Comparison of ENCODE assay signal across 8 mouse cellular contexts in genomic region chr7:75118022-75118673, GRCm38 (mm10).
DNase-seq lines count a peak whose midpoint lies in the region; TF ChIP-seq lines count a peak whose summit lies in the region.

No protein-coding gene starts in this region.

- H3K4me3 ChIP-seq in gastrocnemius, adult 2 months, result peak overlapping the region; percentile 57
- peak overlapping the region; percentile 25 for H3K4me3 ChIP-seq in heart, adult 2 months
- H3K4me3 ChIP-seq in lung, adult 2 months (replicated peaks; ENCODE audit: extremely low read depth, low read depth, low read length), result no peak overlapping the region
- H3K4me3 ChIP-seq in olfactory bulb, adult 2 months (ENCODE audit: insufficient read depth, low read depth, low read length), result peak overlapping the region; percentile 25

- no peak overlapping the region for H3K9ac ChIP-seq in heart, adult 2 months (ENCODE audit: low read depth, low read length)

- H3K79me2 ChIP-seq in heart, adult 2 months (replicated peaks; ENCODE audit: control insufficient read depth, insufficient read depth, low read length), result no peaks in the 10 kb centered on the region

- TF ChIP-seq POLR2A in heart, adult 2 months (IDR thresholded peaks at IDR 0.05; ENCODE audit: insufficient read depth, low read depth, low read length), result no peak
- no peak for TF ChIP-seq POLR2A in lung, adult 2 months (IDR thresholded peaks at IDR 0.05; ENCODE audit: borderline replicate concordance, extremely low read depth, low read depth, low read length)
- no peak for TF ChIP-seq POLR2A in olfactory bulb, adult 2 months (IDR thresholded peaks at IDR 0.05; ENCODE audit: insufficient read depth, low read depth, low read length)

- H3K36me3 ChIP-seq in heart, adult 2 months (ENCODE audit: control insufficient read depth, insufficient read depth, low read length), result no peaks in the 10 kb centered on the region

- no peaks in the 10 kb centered on the region; the same call in 1 of the 2 replicates for H3K4me1 ChIP-seq in heart, adult 2 months (ENCODE audit: control insufficient read depth, insufficient read depth, low read length)
- H3K4me1 ChIP-seq in lung, adult 2 months (ENCODE audit: control insufficient read depth, insufficient read depth, low read length), result no peaks in the 10 kb centered on the region
- no peaks in the 10 kb centered on the region for H3K4me1 ChIP-seq in olfactory bulb, adult 2 months (ENCODE audit: control insufficient read depth, insufficient read depth, low read length)

- no peak overlapping the region for H3K27ac ChIP-seq in gastrocnemius, adult 2 months
- H3K27ac ChIP-seq in heart, adult 2 months, result no peak overlapping the region
- no peak overlapping the region for H3K27ac ChIP-seq in olfactory bulb, adult 2 months (ENCODE audit: insufficient read depth, low read depth, low read length)

- TF ChIP-seq EP300 in heart, adult 2 months (IDR thresholded peaks at IDR 0.05; ENCODE audit: insufficient read depth, low read depth, low read length), result no peak

- WGBS in heart, adult 2 months, result 33% methylated on average over 7 of the region's 7 CpGs
- WGBS in lung, adult 2 months, result 37% methylated on average over 7 of the region's 7 CpGs
- WGBS in olfactory bulb, adult 2 months, result 21% methylated on average over 7 of the region's 7 CpGs

- no peaks in the 10 kb centered on the region for H3K27me3 ChIP-seq in heart, adult 2 months (ENCODE audit: control insufficient read depth, insufficient read depth, low read length)

- no peak for TF ChIP-seq CTCF in gastrocnemius, adult 2 months (IDR thresholded peaks at IDR 0.05)
- TF ChIP-seq CTCF in heart, adult 2 months (IDR thresholded peaks at IDR 0.05), result no peak
- no peak for TF ChIP-seq CTCF in lung, adult 2 months (IDR thresholded peaks at IDR 0.05; ENCODE audit: insufficient read depth, low read length)
- TF ChIP-seq CTCF in olfactory bulb, adult 2 months (IDR thresholded peaks at IDR 0.05; ENCODE audit: insufficient read depth, low read depth, low read length), result no peak

- intact Hi-C loops in gastrocnemius, adult 2 months (cut with DNase I), result no loop called here
- intact Hi-C loops in gastrocnemius, postnatal 14 days (cut with DNase I; ENCODE audit: low total_unique reads), result no loop called here
- intact Hi-C loops in heart, adult 2 months (cut with DNase I), result loop anchor here (10.0 kb wide), 1 partner anchor 1093 kb away; no protein-coding TSS in a partner anchor

- peak; percentile 25 for DNase-seq in gastrocnemius, adult 2 months
- DNase-seq in gastrocnemius, postnatal 14 days, result no peak
- DNase-seq in adipocyte (ENCODE audit: low spot score), result peak; percentile 3
- DNase-seq in heart, adult 2 months, result no peak
- peak; percentile 52 for DNase-seq in kidney, adult 9 months
- DNase-seq in lung, adult 2 months, result peak; percentile 9
- no peak for DNase-seq in urinary bladder, postnatal 10 days (ENCODE audit: low spot score)

Comparison
In these comparisons a context has a peak if more than half of its experiments do, and no peak if none do; other contexts are left out.
1. DNase-seq: peak in gastrocnemius, adult 2 months (single experiment), adipocyte (single experiment), kidney, adult 9 months (single experiment) and lung, adult 2 months (single experiment); none in gastrocnemius, postnatal 14 days (single experiment), heart, adult 2 months (0 of 2) and urinary bladder, postnatal 10 days (single experiment).